20 mouse cellular contexts compared by ENCODE assay signal in the genomic region with DNA sequence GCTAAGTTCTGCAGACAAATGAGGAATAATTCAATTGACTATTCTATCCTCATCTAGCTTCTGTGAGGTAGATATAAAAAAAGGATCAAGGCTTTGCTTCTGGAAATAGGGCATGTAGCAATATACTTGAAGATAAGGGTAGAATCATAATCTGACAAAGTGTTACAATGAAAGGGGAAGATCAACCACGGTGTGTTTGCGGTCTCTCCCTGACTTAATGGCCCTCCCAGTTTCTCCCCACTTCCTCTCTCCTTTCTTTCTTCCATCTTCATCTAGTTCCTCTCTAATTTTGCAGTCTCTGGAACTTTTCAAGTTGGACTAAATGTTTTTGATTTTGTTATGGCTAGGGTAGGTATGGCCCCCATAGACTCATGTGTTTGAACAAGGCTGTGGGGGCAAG.
"Had no signal": no experiment of that assay in that cellular context is flagged by ENCODE, and none has a peak within 500 bp of the region (broad histone marks: within the 10 kb centered on the region; RNA-seq: fewer than 3 reads in every experiment).

No protein-coding gene starts in this region.

- H3K9me3 ChIP-seq: liver, embryonic 15.5 days; megakaryocyte, embryonic 14.5 days; midbrain, embryonic 13.5 days; midbrain, embryonic 15.5 days; neural tube, embryonic 13.5 days; neural tube, embryonic 15.5 days had no signal

- ATAC-seq: liver, postnatal 0 days; midbrain, embryonic 13.5 days; midbrain, embryonic 15.5 days had no signal

- H3K4me2 ChIP-seq: liver, embryonic 15.5 days; lung, embryonic 14.5 days; midbrain, embryonic 11.5 days; midbrain, embryonic 13.5 days; midbrain, embryonic 15.5 days; neural tube, embryonic 13.5 days; neural tube, embryonic 15.5 days had no signal

- H3K9ac ChIP-seq: liver, embryonic 15.5 days; liver, postnatal 0 days; lung, embryonic 14.5 days; midbrain, embryonic 13.5 days; midbrain, embryonic 15.5 days; neural tube, embryonic 13.5 days; neural tube, embryonic 15.5 days had no signal

- H3K4me1 ChIP-seq: liver, embryonic 15.5 days; midbrain, embryonic 13.5 days; midbrain, embryonic 15.5 days; neural tube, embryonic 13.5 days; neural tube, embryonic 15.5 days had no signal

- H3K27ac ChIP-seq: liver, embryonic 15.5 days; macrophage; midbrain, embryonic 13.5 days; midbrain, embryonic 15.5 days; neural tube, embryonic 13.5 days; neural tube, embryonic 15.5 days had no signal

- DNase-seq: liver, postnatal 0 days; lung, embryonic 14.5 days; lung, postnatal 10 days; retina, postnatal 1 day; right cerebral cortex, adult 18-20 months; right cerebral cortex, postnatal 25 days; right cerebral cortex, postnatal 4 days; spleen, adult 18-20 months; thymus, adult 18-20 months; thymus, postnatal 14 days; thymus, postnatal 36 days had no signal

- H3K27me3 ChIP-seq: liver, embryonic 15.5 days; megakaryocyte, embryonic 14.5 days; midbrain, embryonic 13.5 days; midbrain, embryonic 15.5 days; neural tube, embryonic 13.5 days; neural tube, embryonic 15.5 days had no signal

- H3K4me3 ChIP-seq: liver, embryonic 15.5 days; megakaryocyte, embryonic 14.5 days; midbrain, embryonic 13.5 days; midbrain, embryonic 15.5 days; myocyte; neural tube, embryonic 13.5 days; neural tube, embryonic 15.5 days had no signal

- H3K36me3 ChIP-seq: liver, embryonic 15.5 days; midbrain, embryonic 13.5 days; midbrain, embryonic 15.5 days; neural tube, embryonic 13.5 days; neural tube, embryonic 15.5 days had no signal
